In the genomic region with DNA sequence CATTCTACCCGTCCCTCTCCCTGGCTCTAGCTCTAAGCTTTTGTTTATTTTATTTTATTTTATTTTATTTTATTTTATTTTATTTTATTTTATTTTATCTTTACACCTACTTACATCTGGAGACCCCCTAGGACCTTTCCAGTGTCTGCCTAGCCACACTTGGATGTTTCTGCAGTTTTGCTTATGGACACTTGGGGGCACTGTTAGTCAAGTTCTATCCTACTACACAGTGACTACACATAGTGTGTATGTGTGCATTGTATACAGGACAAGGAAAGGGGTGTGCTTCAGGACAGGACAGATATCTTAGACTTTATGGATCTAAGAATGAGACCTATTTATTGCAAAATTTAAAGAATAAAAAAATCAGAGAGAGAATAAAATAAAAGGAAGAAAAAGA, we compare ENCODE assay signal across 10 mouse cellular contexts.
DNase-seq lines count a peak whose midpoint lies in the region; ATAC-seq and TF ChIP-seq lines count a peak whose summit lies in the region.
"Had no signal": no experiment of that assay in that cellular context is flagged by ENCODE, and none has a peak within 500 bp of the region (broad histone marks: within the 10 kb centered on the region; RNA-seq: fewer than 3 reads in every experiment).

No protein-coding gene starts in this region.

- ATAC-seq in embryonic facial prominence, embryonic 14.5 days (ENCODE audit: low read depth): peak; percentile 75; the same call in 1 of the 2 replicates

- no peaks in the 10 kb centered on the region for H3K27me3 ChIP-seq in kidney, adult 2 months (replicated peaks; ENCODE audit: control insufficient read depth, insufficient read depth, low read length)
- H3K27me3 ChIP-seq in ES-Bruce4 (ENCODE audit: control insufficient read depth, insufficient read depth, low read length, poor library complexity, severe bottlenecking): no peaks in the 10 kb centered on the region
- no peaks in the 10 kb centered on the region for H3K27me3 ChIP-seq in embryonic facial prominence, embryonic 14.5 days (replicated peaks; ENCODE audit: control insufficient read depth, insufficient read depth, low read length)

- WGBS in kidney, adult 2 months: 79% methylated on average over 1 of the region's 1 CpGs
- 35% methylated on average over 1 of the region's 1 CpGs for WGBS in embryonic facial prominence, embryonic 14.5 days

- no peak overlapping the region for H3K9ac ChIP-seq in ES-Bruce4 (ENCODE audit: low read depth, poor library complexity, severe bottlenecking)
- H3K9ac ChIP-seq in embryonic facial prominence, embryonic 14.5 days (ENCODE audit: low read depth, low read length): no peak overlapping the region

- H3K9me3 ChIP-seq in ES-Bruce4 (replicated peaks; ENCODE audit: control insufficient read depth, insufficient read depth, low read length, poor library complexity, severe bottlenecking): no peaks in the 10 kb centered on the region
- no peaks in the 10 kb centered on the region for H3K9me3 ChIP-seq in embryonic facial prominence, embryonic 14.5 days (ENCODE audit: control insufficient read depth, low read length)

- H3K27ac ChIP-seq in kidney, adult 2 months (ENCODE audit: insufficient read depth, low read depth, low read length): no peak overlapping the region
- H3K27ac ChIP-seq in ES-Bruce4 (ENCODE audit: insufficient read depth, low read length): no peak overlapping the region
- no peak overlapping the region for H3K27ac ChIP-seq in embryonic facial prominence, embryonic 14.5 days (replicated peaks; ENCODE audit: low read depth, low read length)

- TF ChIP-seq EP300 in ES-Bruce4 (IDR thresholded peaks at IDR 0.05; ENCODE audit: insufficient read depth, low read depth, low read length): no peak

- intact Hi-C loops in left cerebral cortex, postnatal 4 days (cut with DNase I): no loop called here

- DNase-seq in kidney, adult 2 months: no peak
- DNase-seq in kidney, adult 8-10 months: no peak
- peak; percentile 6 for DNase-seq in A20 (ENCODE audit: low read depth, low spot score)
- no peak for DNase-seq in embryonic facial prominence, embryonic 14.5 days (ENCODE audit: low spot score)
- no peak for DNase-seq in spleen, postnatal 10 days (ENCODE audit: low spot score in 2 of 2)
- DNase-seq in left cerebral cortex, postnatal 4 days: no peak
- DNase-seq: adrenal gland, postnatal 36 days; lung, postnatal 14 days had no signal

- no peak for TF ChIP-seq POLR2A in kidney, adult 2 months (IDR thresholded peaks at IDR 0.05; ENCODE audit: low read depth, low read length)
- TF ChIP-seq POLR2A in ES-Bruce4 (IDR thresholded peaks at IDR 0.05; ENCODE audit: insufficient read depth, low read length): no peak

- H3K4me2 ChIP-seq in embryonic facial prominence, embryonic 14.5 days (ENCODE audit: low read depth, low read length): no peak overlapping the region
- H3K4me2 ChIP-seq: heart, embryonic 11.5 days had no signal

- no peak overlapping the region for H3K4me3 ChIP-seq in kidney, adult 2 months (ENCODE audit: insufficient read depth, low read depth, low read length)
- H3K4me3 ChIP-seq in ES-Bruce4 (ENCODE audit: low read depth, low read length): no peak overlapping the region
- no peak overlapping the region for H3K4me3 ChIP-seq in embryonic facial prominence, embryonic 14.5 days (ENCODE audit: low read depth, low read length)

- H3K4me1 ChIP-seq in kidney, adult 2 months (ENCODE audit: control insufficient read depth, insufficient read depth, low read length): no peaks in the 10 kb centered on the region
- no peaks in the 10 kb centered on the region for H3K4me1 ChIP-seq in ES-Bruce4 (ENCODE audit: control insufficient read depth, insufficient read depth, low read length)
- no peaks in the 10 kb centered on the region for H3K4me1 ChIP-seq in embryonic facial prominence, embryonic 14.5 days (ENCODE audit: control insufficient read depth, insufficient read depth, low read length)

- TF ChIP-seq CTCF in kidney, adult 2 months (conservative IDR thresholded peaks at IDR 0.05; ENCODE audit: insufficient read depth, insufficient read length, low read depth, low read length): peak; percentile 24; the same call in 1 of the 2 replicates
- peak; percentile 7 for TF ChIP-seq CTCF in ES-Bruce4 (IDR thresholded peaks at IDR 0.05; ENCODE audit: low read depth, low read length)

- H3K36me3 ChIP-seq in kidney, adult 2 months (ENCODE audit: control insufficient read depth, insufficient read depth, low read length): no peaks in the 10 kb centered on the region
- H3K36me3 ChIP-seq in ES-Bruce4 (ENCODE audit: control insufficient read depth, insufficient read depth, low read length, poor library complexity, severe bottlenecking): no peaks in the 10 kb centered on the region
- H3K36me3 ChIP-seq in embryonic facial prominence, embryonic 14.5 days (ENCODE audit: control insufficient read depth, insufficient read depth, low read length): no peaks in the 10 kb centered on the region
